ENCODE assay signal across 24 mouse cellular contexts in genomic region chr2:91108156-91108555, GRCm38 (mm10). TPM values are rescaled to one million over a fixed set of nuclear protein-coding genes. Genes with fewer than 3 reads are reported as not detected.
DNase-seq lines count a peak whose midpoint lies in the region; ATAC-seq and TF ChIP-seq lines count a peak whose summit lies in the region.
"Had no signal": no experiment of that assay in that cellular context is flagged by ENCODE, and none has a peak within 500 bp of the region (broad histone marks: within the 10 kb centered on the region; RNA-seq: fewer than 3 reads in every experiment).

No protein-coding gene starts in this region.

- TF ChIP-seq EP300 in MEL (IDR thresholded peaks at IDR 0.05; ENCODE audit: low read depth in 1 of 2, low read length in 2 of 2): no peak

- H3K27ac ChIP-seq in MEL (ENCODE audit: control insufficient read depth, low read depth, low read length): no peak overlapping the region
- H3K27ac ChIP-seq in liver, embryonic 13.5 days: peak overlapping the region; percentile 40; the same call in 1 of the 2 replicates
- H3K27ac ChIP-seq: embryonic facial prominence, embryonic 10.5 days; forebrain, embryonic 13.5 days; hindbrain, embryonic 10.5 days; hindbrain, embryonic 14.5 days had no signal

- H3K79me2 ChIP-seq in MEL (ENCODE audit: control insufficient read depth, insufficient read depth, low read length, poor library complexity): peaks cover 5% of the 10 kb centered on the region; the same call in 1 of the 2 replicates

- H3K27me3 ChIP-seq in MEL (ENCODE audit: control insufficient read depth in 1 of 2, insufficient read depth in 2 of 2, low read length in 2 of 2): no peaks in the 10 kb centered on the region
- H3K27me3 ChIP-seq in liver, embryonic 13.5 days: no peaks in the 10 kb centered on the region
- H3K27me3 ChIP-seq: forebrain, embryonic 13.5 days; Patski had no signal

- H3K4me3 ChIP-seq in MEL (ENCODE audit: control insufficient read depth in 1 of 2, insufficient read depth in 1 of 2, low read depth in 2 of 2, low read length in 2 of 2): no peak overlapping the region
- no peak overlapping the region for H3K4me3 ChIP-seq in liver, embryonic 13.5 days (replicated peaks)
- H3K4me3 ChIP-seq: embryonic facial prominence, embryonic 10.5 days; forebrain, embryonic 13.5 days; heart, embryonic 12.5 days; hindbrain, embryonic 10.5 days had no signal

- peak; percentile 73 for ATAC-seq in liver, embryonic 13.5 days (ENCODE audit: low read depth)
- ATAC-seq in megakaryocyte-erythroid progenitor cell, adult 5-6 weeks (replicated peaks; ENCODE audit: low FRiP score, low TSS enrichment, poor library complexity, severe bottlenecking): peak; percentile 64
- ATAC-seq in granulocyte monocyte progenitor cell, adult 5-6 weeks (replicated peaks; ENCODE audit: poor library complexity, severe bottlenecking): no peak
- ATAC-seq: activated CD4-positive, CD25-positive, alpha-beta regulatory T cell, adult 4 months; CD4-positive, CD25-positive, alpha-beta regulatory T cell, adult 4 months; forebrain, embryonic 13.5 days; forebrain, postnatal 0 days had no signal

- no peaks in the 10 kb centered on the region for H3K9me3 ChIP-seq in MEL (replicated peaks; ENCODE audit: insufficient read depth, low read length)
- no peaks in the 10 kb centered on the region for H3K9me3 ChIP-seq in liver, embryonic 13.5 days (replicated peaks)
- H3K9me3 ChIP-seq: embryonic facial prominence, embryonic 10.5 days; forebrain, embryonic 13.5 days; heart, embryonic 12.5 days; hindbrain, embryonic 10.5 days had no signal

- peaks cover 9 to 12% of the 10 kb centered on the region in 2 experiments for H3K36me3 ChIP-seq in MEL (ENCODE audit: control insufficient read depth in 1 of 2, insufficient read depth in 2 of 2, low read length in 2 of 2)
- no peaks in the 10 kb centered on the region for H3K36me3 ChIP-seq in liver, embryonic 13.5 days
- H3K36me3 ChIP-seq: embryonic facial prominence, embryonic 10.5 days; heart, embryonic 12.5 days; hindbrain, embryonic 10.5 days had no signal

- TF ChIP-seq RAD21 in MEL (IDR thresholded peaks at IDR 0.05; ENCODE audit: low read depth, low read length): no peak

- WGBS in liver, embryonic 13.5 days (ENCODE audit: insufficient replicate concordance): 48% methylated on average over 3 of the region's 3 CpGs

- no peak for TF ChIP-seq CTCF in MEL (IDR thresholded peaks at IDR 0.05 in 2 of 3, conservative IDR thresholded peaks at IDR 0.05 in 1 of 3; ENCODE audit: control insufficient read depth in 1 of 3, insufficient read depth in 1 of 3, low read depth in 2 of 3, low read length in 3 of 3, poor library complexity in 1 of 3, severe bottlenecking in 1 of 3)

- intact Hi-C loops in left cerebral cortex, postnatal 25 days (cut with DNase I): no loop called here

- H3K4me1 ChIP-seq in MEL (ENCODE audit: control insufficient read depth in 1 of 2, insufficient read depth in 2 of 2, low read length in 2 of 2): peaks cover 0 to 2% of the 10 kb centered on the region in 2 experiments; a peak in 2 of 4 replicates
- peaks cover 63% of the 10 kb centered on the region for H3K4me1 ChIP-seq in liver, embryonic 13.5 days (replicated peaks)
- H3K4me1 ChIP-seq: embryonic facial prominence, embryonic 10.5 days; forebrain, embryonic 13.5 days; hindbrain, embryonic 10.5 days had no signal

- H3K9ac ChIP-seq in MEL (ENCODE audit: control insufficient read depth, low read depth, low read length, poor library complexity, severe bottlenecking): no peak overlapping the region
- H3K9ac ChIP-seq in liver, embryonic 13.5 days: no peak overlapping the region
- H3K9ac ChIP-seq: forebrain, embryonic 13.5 days; forebrain, postnatal 0 days; heart, embryonic 12.5 days; hindbrain, embryonic 14.5 days had no signal

- peak; percentile 52 for DNase-seq in lung, postnatal 25 days (ENCODE audit: low spot score)
- DNase-seq in lung, postnatal 4 days: no peak
- no peak for DNase-seq in MEL (ENCODE audit: low read depth, low spot score)
- DNase-seq in liver, embryonic 13.5 days: peak; percentile 31
- no peak for DNase-seq in left cerebral cortex, postnatal 25 days (ENCODE audit: low spot score in 2 of 2)
- DNase-seq: adrenal gland, postnatal 14 days; B cell, adult 2 months; cerebellum, adult 18-20 months; cerebellum, adult 9-11 months; cerebellum, postnatal 36 days; forebrain, postnatal 0 days; gastrocnemius, postnatal 25 days; heart, adult 11 months had no signal

- no peak for TF ChIP-seq POLR2A in MEL (IDR thresholded peaks at IDR 0.05; ENCODE audit: control insufficient read depth in 1 of 2, insufficient read depth in 1 of 2, low read depth in 1 of 2, low read length in 2 of 2, poor library complexity in 1 of 2)

- H3K4me2 ChIP-seq in liver, embryonic 13.5 days: peak overlapping the region; percentile 16; the same call in 1 of the 2 replicates
- H3K4me2 ChIP-seq: forebrain, embryonic 13.5 days; heart, embryonic 12.5 days; hindbrain, embryonic 14.5 days had no signal

TF ChIP-seq in MEL, 35 proteins besides CTCF, POLR2A, EP300 and RAD21:
- no peak for TF ChIP-seq USF1 (IDR thresholded peaks at IDR 0.05; ENCODE audit: low read depth, low read length)
- peak; percentile 35; the same call in 1 of the 2 replicates for TF ChIP-seq TAL1 (IDR thresholded peaks at IDR 0.05; ENCODE audit: low read length)
- no peak for TF ChIP-seq MAX (IDR thresholded peaks at IDR 0.05; ENCODE audit: low read length)
- no peak for TF ChIP-seq POLR2AphosphoS5 (IDR thresholded peaks at IDR 0.05; ENCODE audit: borderline replicate concordance, low read depth, low read length)

RNA-seq across cellular contexts. Expression of gene Mybpc3, which starts 9.8 kb away (rescaled TPM):
- total RNA-seq in MEL (2012; rRNA removed): 0.19 and 0.29 TPM in 2 replicates
- under 1 TPM in 1 of 2 experiments, not detected in 1; 0.50 TPM for polyA plus RNA-seq in MEL (2012; ENCODE audit: insufficient read depth in 1 of 2, insufficient read length in 2 of 2, low read depth in 1 of 2, low replicate concordance in 2 of 2, missing spikeins in 1 of 2)
- 0.14 and 0.95 TPM in 2 replicates for polyA plus RNA-seq in liver, embryonic 13.5 days (2015; fragmentation: Nextera tagmentation; extraction: Ambion mirVana)
- total RNA-seq in megakaryocyte-erythroid progenitor cell, adult 5-6 weeks (2014; fragmentation: Nextera tagmentation): not detected in 2 replicates
- 0.42 TPM in 1 of 2 replicates, not detected in the other for total RNA-seq in megakaryocyte-erythroid progenitor cell, adult 5-6 weeks (2017)
- 1.5 TPM in 1 of 2 replicates, not detected in the other for total RNA-seq in granulocyte monocyte progenitor cell, adult 5-6 weeks (2014; fragmentation: Nextera tagmentation)
- total RNA-seq in granulocyte monocyte progenitor cell, adult 5-6 weeks (2017): 0.62 TPM in 1 of 2 replicates, not detected in the other
- 1 to 10 TPM in 1 of 2 experiments, under 1 TPM in 1; 0.96 to 1.4 TPM for total RNA-seq in left cerebral cortex, postnatal 25 days (2021)
- total RNA-seq: adrenal gland, postnatal 14 days; gastrocnemius, adult 18-20 months; gastrocnemius, postnatal 25 days had no signal
- polyA plus RNA-seq: activated CD4-positive, CD25-positive, alpha-beta regulatory T cell, adult 4 months; CD4-positive, CD25-positive, alpha-beta regulatory T cell, adult 4 months; forebrain, embryonic 13.5 days; hindbrain, embryonic 10.5 days; hindbrain, embryonic 14.5 days; Patski had no signal

RNA-seq across cellular contexts. Expression of gene Spi1, which starts 26.0 kb away (rescaled TPM):
- total RNA-seq in MEL (2012; rRNA removed): 108 and 129 TPM in 2 replicates
- polyA plus RNA-seq in MEL (2012; ENCODE audit: insufficient read depth in 1 of 2, insufficient read length in 2 of 2, low read depth in 1 of 2, low replicate concordance in 2 of 2, missing spikeins in 1 of 2): 100 to 1,000 TPM in 1 of 2 experiments, 10 to 100 TPM in 1; 95.9 to 142 TPM
- 14.1 and 15.1 TPM in 2 replicates for polyA plus RNA-seq in liver, embryonic 13.5 days (2015; fragmentation: Nextera tagmentation; extraction: Ambion mirVana)
- total RNA-seq in megakaryocyte-erythroid progenitor cell, adult 5-6 weeks (2014; fragmentation: Nextera tagmentation): 5.9 and 10.4 TPM in 2 replicates
- total RNA-seq in megakaryocyte-erythroid progenitor cell, adult 5-6 weeks (2017): 3.7 and 8.8 TPM in 2 replicates
- 208 and 244 TPM in 2 replicates for total RNA-seq in granulocyte monocyte progenitor cell, adult 5-6 weeks (2014; fragmentation: Nextera tagmentation)
- total RNA-seq in granulocyte monocyte progenitor cell, adult 5-6 weeks (2017): 114 and 139 TPM in 2 replicates
- 1 to 10 TPM; 3.0 to 5.3 TPM for total RNA-seq in left cerebral cortex, postnatal 25 days (2021)
- polyA plus RNA-seq: activated CD4-positive, CD25-positive, alpha-beta regulatory T cell, adult 4 months had no signal

RNA-seq across cellular contexts. Expression of gene Slc39a13, which starts 37.9 kb away (rescaled TPM):
- 7.7 and 9.4 TPM in 2 replicates for total RNA-seq in MEL (2012; rRNA removed)
- polyA plus RNA-seq in MEL (2012; ENCODE audit: insufficient read depth in 1 of 2, insufficient read length in 2 of 2, low read depth in 1 of 2, low replicate concordance in 2 of 2, missing spikeins in 1 of 2): 10 to 100 TPM in 1 of 2 experiments, not detected in 1; 19.1 TPM
- 10.6 and 10.9 TPM in 2 replicates for polyA plus RNA-seq in liver, embryonic 13.5 days (2015; fragmentation: Nextera tagmentation; extraction: Ambion mirVana)
- 18.9 and 21.3 TPM in 2 replicates for total RNA-seq in megakaryocyte-erythroid progenitor cell, adult 5-6 weeks (2014; fragmentation: Nextera tagmentation)
- 6.4 and 10.6 TPM in 2 replicates for total RNA-seq in megakaryocyte-erythroid progenitor cell, adult 5-6 weeks (2017)
- total RNA-seq in granulocyte monocyte progenitor cell, adult 5-6 weeks (2014; fragmentation: Nextera tagmentation): 10.0 and 35.1 TPM in 2 replicates
- total RNA-seq in granulocyte monocyte progenitor cell, adult 5-6 weeks (2017): 4.8 and 9.4 TPM in 2 replicates
- 10 to 100 TPM; 25.1 to 29.4 TPM for total RNA-seq in left cerebral cortex, postnatal 25 days (2021)

RNA-seq across cellular contexts. Expression of gene Psmc3, which starts 54.3 kb away (rescaled TPM):
- total RNA-seq in MEL (2012; rRNA removed): 259 and 271 TPM in 2 replicates
- 1,000 to 10,000 TPM in 1 of 2 experiments, 100 to 1,000 TPM in 1; 428 to 1,459 TPM for polyA plus RNA-seq in MEL (2012; ENCODE audit: insufficient read depth in 1 of 2, insufficient read length in 2 of 2, low read depth in 1 of 2, low replicate concordance in 2 of 2, missing spikeins in 1 of 2)
- polyA plus RNA-seq in liver, embryonic 13.5 days (2015; fragmentation: Nextera tagmentation; extraction: Ambion mirVana): 188 and 213 TPM in 2 replicates
- 172 and 200 TPM in 2 replicates for total RNA-seq in megakaryocyte-erythroid progenitor cell, adult 5-6 weeks (2014; fragmentation: Nextera tagmentation)
- total RNA-seq in megakaryocyte-erythroid progenitor cell, adult 5-6 weeks (2017): 297 and 355 TPM in 2 replicates
- total RNA-seq in granulocyte monocyte progenitor cell, adult 5-6 weeks (2014; fragmentation: Nextera tagmentation): 155 and 159 TPM in 2 replicates
- total RNA-seq in granulocyte monocyte progenitor cell, adult 5-6 weeks (2017): 282 TPM in 2 replicates
- 100 to 1,000 TPM; 184 to 218 TPM for total RNA-seq in left cerebral cortex, postnatal 25 days (2021)

Comparison
In these comparisons a context has a peak if more than half of its experiments do, and no peak if none do; other contexts are left out.
1. DNase-seq: peak in lung, postnatal 25 days (single experiment) and liver, embryonic 13.5 days (single experiment); none in lung, postnatal 4 days (0 of 2), MEL (single experiment) and left cerebral cortex, postnatal 25 days (0 of 2).